Mouse (Mus musculus): ENCODE data around the gene Olfm2. TPM values are rescaled to one million over a fixed set of nuclear protein-coding genes. Genes with fewer than 3 reads are reported as not detected.
A peak's percentile ranks its signal among the peaks of the same experiment; 100 is the strongest.

Olfm2 gene
- polyA plus RNA-seq, 1 experiment from 2014 or later = 127 TPM

DNA sequence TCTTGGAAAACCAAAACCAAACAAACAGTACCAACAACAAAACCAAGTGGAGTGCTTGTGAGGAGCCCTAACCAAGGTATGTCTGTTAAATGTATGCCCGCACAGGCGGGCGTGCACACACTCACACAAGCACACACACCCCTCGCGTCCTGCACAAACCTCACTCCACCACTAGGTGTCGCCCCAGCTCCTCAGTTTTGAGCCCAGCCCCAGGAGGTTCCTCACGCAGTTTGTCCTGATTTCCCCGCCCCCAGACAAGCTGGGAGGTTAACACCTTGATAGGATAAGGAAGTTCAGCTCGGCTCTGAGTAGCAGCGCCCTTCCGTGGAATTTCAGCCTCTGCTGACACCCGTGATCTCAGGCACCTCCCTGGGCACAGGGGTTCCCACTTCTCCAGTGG is 5.7 kb downstream of the Olfm2 start:
- Histone ChIP-seq H3K9me3 (no peaks in the 10 kb centered on the region), H3K4me2 (no peak overlapping the region), H3K9ac (no peak overlapping the region), H3K36me3 (no peaks in the 10 kb centered on the region), H3K27me3 (peaks cover 41% of the 10 kb centered on the region), H3K27ac (replicated peaks) (no peak overlapping the region), H3K4me3 (no peak overlapping the region), H3K4me1 (replicated peaks) (peaks cover 17% of the 10 kb centered on the region)
- peak; percentile 42; the same call in 1 of the 2 replicates for ATAC-seq (ENCODE audit: low read depth)
- WGBS = 3% methylated on average over 12 of the region's 12 CpGs

DNA sequence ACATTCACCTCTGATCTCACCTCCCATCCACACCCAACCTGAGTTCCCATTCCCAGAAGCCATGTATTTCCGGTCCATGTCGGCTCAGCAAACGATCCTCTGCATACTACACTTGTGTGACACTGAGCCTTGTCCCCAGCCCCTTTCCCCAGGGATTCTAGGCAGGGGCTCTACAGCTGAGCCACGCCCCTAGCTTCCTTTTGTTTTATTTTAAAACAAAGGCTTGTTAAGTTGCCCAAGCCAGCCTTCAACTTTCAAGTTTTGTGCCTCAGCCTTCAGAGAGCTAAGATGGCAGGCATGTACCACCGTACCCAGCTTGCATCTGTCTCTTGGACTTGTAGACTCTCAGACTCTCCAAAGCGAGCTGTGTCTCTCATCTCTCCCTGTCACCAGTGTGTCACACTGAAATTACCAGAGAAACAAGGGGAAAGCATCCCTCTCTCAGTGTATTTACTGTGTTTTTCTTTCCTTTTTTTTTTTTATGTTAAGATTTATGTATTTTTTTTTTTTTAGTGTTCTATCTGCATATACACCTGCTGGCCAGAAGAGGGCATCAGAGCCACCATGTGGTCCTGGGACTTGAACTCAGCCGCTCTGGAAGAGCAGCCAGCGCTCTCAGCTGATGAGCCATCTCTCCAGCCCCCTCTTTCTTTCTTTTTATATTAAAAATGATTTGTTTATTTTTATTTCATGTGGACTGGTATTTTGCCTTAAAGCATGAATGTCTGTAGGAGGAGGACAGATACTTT is 7.7 kb downstream of the Olfm2 start:
- no peak for ATAC-seq (ENCODE audit: low read depth)
- Histone ChIP-seq H3K4me3 (no peak overlapping the region), H3K9ac (no peak overlapping the region), H3K27me3 (peaks cover 21% of the 10 kb centered on the region), H3K4me1 (replicated peaks) (0 out of 2 replicates have a peak, but pooled peaks cover 3% of the 10 kb centered on the region), H3K9me3 (no peaks in the 10 kb centered on the region), H3K36me3 (no peaks in the 10 kb centered on the region), H3K4me2 (no peak overlapping the region), H3K27ac (replicated peaks) (no peak overlapping the region)
- WGBS = 40% methylated on average over 8 of the region's 8 CpGs

DNA sequence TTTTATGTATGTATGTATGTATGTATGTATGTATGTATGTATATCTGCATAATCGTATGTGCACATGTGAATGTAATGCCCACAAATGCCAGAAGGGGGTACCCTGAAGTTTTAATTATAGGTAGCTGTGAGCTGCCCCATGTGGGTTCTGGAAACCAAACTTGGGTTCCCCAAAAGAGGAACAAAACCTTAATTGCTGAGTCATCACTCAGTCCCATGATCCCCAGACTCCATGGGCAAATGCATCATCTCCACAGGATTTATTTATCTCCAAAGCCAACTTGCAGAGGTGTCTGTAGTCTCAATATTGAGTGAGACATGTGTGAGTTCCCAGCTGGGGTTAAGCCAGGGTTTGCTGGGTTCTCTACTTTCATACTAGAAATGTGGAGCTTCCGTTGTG is 8.9 kb downstream of the Olfm2 start:
- Histone ChIP-seq H3K9ac (no peak overlapping the region), H3K36me3 (no peaks in the 10 kb centered on the region), H3K27me3 (peaks cover 17% of the 10 kb centered on the region), H3K4me3 (no peak overlapping the region), H3K4me1 (replicated peaks) (0 out of 2 replicates have a peak, but pooled peaks cover 3% of the 10 kb centered on the region), H3K27ac (replicated peaks) (no peak overlapping the region), H3K9me3 (no peaks in the 10 kb centered on the region), H3K4me2 (no peak overlapping the region)
- ATAC-seq (ENCODE audit: low read depth) = no peak
- 98% methylated on average over 2 of the region's 2 CpGs for WGBS

DNA sequence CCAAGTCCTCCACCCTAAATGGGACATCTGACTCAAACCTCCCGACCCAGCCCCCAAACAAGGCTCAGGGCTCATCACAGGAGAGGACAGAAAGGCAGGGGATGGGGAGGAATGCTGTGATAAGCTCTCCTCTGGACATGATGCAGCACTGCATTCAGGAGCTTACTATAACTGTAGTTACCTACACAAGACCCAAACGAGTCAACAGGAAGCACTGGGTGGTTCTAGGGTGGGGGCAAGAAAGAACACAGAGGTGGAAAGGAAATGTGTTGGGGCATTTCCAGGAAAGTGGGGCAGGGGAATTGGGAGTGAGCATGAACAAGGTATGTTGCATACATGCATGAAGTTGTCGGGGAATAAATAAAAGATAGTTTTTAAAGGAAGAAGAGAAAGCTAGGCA is 11.5 kb downstream of the Olfm2 start:
- no peak for ATAC-seq (ENCODE audit: low read depth)
- 79% methylated on average over 3 of the region's 3 CpGs for WGBS
- Histone ChIP-seq H3K4me3 (no peak overlapping the region), H3K9ac (no peak overlapping the region), H3K4me1 (replicated peaks) (no peaks in the 10 kb centered on the region), H3K36me3 (no peaks in the 10 kb centered on the region), H3K27ac (replicated peaks) (no peak overlapping the region), H3K9me3 (no peaks in the 10 kb centered on the region), H3K27me3 (peaks cover 9% of the 10 kb centered on the region), H3K4me2 (no peak overlapping the region)

DNA sequence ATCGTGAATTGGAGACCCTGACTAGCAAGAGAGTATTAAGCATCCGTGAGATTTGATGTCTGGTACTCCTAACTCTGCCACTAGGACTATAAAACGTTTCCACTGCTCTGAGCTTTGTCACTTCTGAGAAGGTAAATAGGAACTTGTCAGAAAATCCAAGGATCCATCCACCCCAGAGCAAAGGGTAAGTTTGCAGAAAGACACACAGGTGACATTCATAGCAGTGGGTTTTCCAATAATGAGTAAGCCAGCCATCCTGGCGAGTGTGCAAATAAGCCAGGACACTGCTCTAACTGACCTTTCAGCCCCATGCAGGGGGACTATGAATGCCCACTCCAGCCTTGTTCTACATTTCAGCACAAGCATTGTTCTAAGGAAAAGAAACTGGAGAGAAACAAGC is 14.4 kb downstream of the Olfm2 start:
- WGBS = 70% methylated on average over 4 of the region's 4 CpGs
- no peak overlapping the region for H3K4me2 ChIP-seq
- no peak overlapping the region for H3K9ac ChIP-seq
- H3K4me3 ChIP-seq = no peak overlapping the region
- peaks cover 11% of the 10 kb centered on the region for H3K4me1 ChIP-seq (replicated peaks)
- no peak overlapping the region for H3K27ac ChIP-seq (replicated peaks)
- H3K9me3 ChIP-seq = no peaks in the 10 kb centered on the region
- H3K27me3 ChIP-seq = peaks cover 15% of the 10 kb centered on the region
- no peak for ATAC-seq (ENCODE audit: low read depth)
- no peaks in the 10 kb centered on the region for H3K36me3 ChIP-seq

DNA sequence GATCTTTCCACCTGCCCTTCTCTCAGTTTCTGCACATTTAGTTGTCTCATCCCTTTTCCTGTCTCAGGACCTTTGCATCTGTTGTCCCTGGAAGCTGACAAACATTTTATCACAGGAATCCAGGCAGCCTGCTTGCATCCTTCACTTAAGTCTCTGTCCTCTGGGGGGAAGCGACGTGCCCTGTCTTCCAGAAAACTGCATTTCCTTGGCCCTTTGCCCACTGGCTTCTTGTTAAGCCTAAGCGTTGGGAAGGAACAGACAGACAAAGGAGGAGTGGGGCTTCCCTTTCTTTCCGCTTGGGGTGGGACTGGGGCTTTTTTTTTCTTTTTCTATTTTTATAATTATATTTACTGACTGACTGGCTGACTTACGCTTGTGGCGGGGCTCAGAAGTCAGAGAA is 16.7 kb downstream of the Olfm2 start:
- Histone ChIP-seq H3K4me2 (no peak overlapping the region), H3K4me1 (replicated peaks) (peaks cover 34% of the 10 kb centered on the region), H3K36me3 (no peaks in the 10 kb centered on the region), H3K27ac (replicated peaks) (no peak overlapping the region), H3K27me3 (peaks cover 27% of the 10 kb centered on the region), H3K4me3 (no peak overlapping the region), H3K9ac (no peak overlapping the region), H3K9me3 (no peaks in the 10 kb centered on the region)
- no peak for ATAC-seq (ENCODE audit: low read depth)
- WGBS = 55% methylated on average over 6 of the region's 6 CpGs

DNA sequence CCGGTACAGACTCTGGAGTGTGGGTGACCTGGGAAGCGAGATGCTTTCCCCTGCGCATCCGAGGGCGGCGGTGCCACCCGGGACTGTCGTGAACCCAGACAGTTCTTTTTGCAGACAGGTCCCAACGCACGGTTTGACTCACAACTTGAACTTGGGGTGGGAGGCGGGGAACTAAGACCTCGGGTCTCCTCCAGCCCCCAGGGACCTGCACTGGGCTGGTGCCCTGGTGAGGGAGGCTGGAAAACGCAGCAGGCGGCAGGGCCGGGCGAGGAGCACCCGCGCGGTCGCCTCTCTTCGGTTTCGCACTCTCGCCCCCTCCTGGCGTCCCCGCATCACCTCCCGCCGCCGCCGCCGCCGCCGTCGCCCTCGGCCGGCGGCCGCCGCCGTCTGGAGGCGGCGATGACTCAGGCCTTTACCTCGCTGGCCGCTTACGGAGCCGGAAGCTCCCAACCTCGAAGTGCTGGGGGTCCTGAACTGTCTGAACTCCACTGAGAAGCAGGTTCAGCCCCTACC is 18.5 kb downstream of the Olfm2 start:
- WGBS = under 1% methylated on average over 43 of the region's 46 CpGs
- Histone ChIP-seq H3K27me3 (peaks cover 27% of the 10 kb centered on the region), H3K9ac (peak overlapping the region; percentile 85), H3K9me3 (no peaks in the 10 kb centered on the region), H3K4me2 (peak overlapping the region; percentile 97), H3K4me1 (replicated peaks) (peaks cover 47% of the 10 kb centered on the region), H3K36me3 (no peaks in the 10 kb centered on the region), H3K27ac (replicated peaks) (peak overlapping the region; percentile 61), H3K4me3 (peak overlapping the region; percentile 62)
- peak; percentile 60 for ATAC-seq (ENCODE audit: low read depth)

DNA sequence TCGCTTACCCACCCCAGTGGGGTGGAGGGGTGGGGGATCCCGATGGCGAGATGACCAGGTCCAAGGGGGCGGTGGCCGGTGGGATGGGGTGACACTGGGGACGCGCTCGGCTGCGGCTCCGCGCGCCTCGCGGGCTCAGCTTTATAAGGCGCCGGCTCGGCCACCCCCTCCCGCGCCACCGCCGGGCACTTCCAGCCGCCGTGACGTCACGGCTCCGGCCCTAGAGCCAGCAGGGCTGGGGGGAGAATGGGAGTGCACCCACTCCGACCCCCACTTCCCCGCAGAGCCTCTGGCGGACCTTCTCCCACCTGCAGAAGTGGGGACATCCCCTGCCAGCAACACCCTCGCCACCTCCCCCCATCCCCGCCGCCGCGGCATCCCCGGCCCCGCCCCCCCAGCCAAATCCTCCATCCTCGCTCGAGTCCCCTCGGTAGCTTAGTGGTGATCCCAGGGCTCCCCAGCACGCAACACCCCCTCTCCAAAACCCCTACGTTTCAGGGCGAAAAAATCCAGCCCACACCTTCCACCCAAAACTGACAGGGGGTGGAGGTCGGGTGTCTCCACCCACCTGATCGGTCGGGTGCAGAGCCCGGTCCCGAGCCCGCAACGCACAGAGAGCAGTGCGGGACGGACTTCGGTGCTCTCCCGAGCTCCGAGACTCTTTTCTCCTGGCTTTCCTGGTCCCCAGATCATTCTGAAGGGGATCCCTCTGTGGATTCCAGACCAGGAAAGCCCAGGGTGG is 19.1 kb downstream of the Olfm2 start:
- H3K4me1 ChIP-seq (replicated peaks) = peaks cover 52% of the 10 kb centered on the region
- no peaks in the 10 kb centered on the region for H3K9me3 ChIP-seq
- peak overlapping the region; percentile 61 for H3K27ac ChIP-seq (replicated peaks)
- H3K27me3 ChIP-seq = peaks cover 27% of the 10 kb centered on the region
- ATAC-seq (ENCODE audit: low read depth) = peak; percentile 59
- no peaks in the 10 kb centered on the region for H3K36me3 ChIP-seq
- peak overlapping the region; percentile 97 for H3K4me2 ChIP-seq
- under 1% methylated on average over 54 of the region's 54 CpGs for WGBS
- H3K9ac ChIP-seq = peak overlapping the region; percentile 85
- H3K4me3 ChIP-seq = peak overlapping the region; percentile 62

DNA sequence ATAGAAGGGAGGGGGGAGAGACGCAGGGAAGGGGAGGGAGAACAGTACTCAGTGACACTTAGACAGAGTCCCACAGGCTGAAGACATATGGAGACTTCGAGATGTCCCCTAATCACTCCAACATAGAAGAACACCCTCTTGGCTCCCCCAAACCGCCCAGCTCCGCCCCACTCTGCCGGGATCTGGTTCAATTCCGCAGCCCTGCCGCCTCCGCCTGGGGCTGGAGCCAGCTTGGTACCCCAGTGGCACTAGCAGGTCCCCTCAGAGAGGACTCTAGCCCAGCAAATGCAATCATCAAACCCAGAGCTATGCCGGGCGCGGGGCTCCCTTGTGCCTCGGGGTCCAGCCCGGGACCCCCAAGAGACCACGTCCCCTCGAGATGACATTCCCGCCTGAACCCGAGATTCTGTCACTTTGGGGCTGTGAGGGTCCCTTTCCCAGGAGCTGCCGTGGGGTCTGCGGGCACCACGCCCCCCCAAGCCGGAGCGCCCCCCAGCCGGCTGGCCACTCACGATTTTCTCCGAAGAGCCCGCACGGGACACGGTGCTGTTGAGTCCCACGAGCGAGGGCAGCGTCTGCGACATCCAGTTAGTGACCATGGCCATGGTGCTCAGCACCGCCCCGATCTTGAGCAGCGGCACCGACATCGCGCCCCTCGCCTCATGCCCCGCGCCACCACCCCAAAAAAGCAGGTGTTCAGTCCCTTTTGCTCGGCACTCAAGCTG is 19.9 kb downstream of the Olfm2 start:
- peak overlapping the region; percentile 61 for H3K27ac ChIP-seq (replicated peaks)
- no peaks in the 10 kb centered on the region for H3K36me3 ChIP-seq
- peak overlapping the region; percentile 97 for H3K4me2 ChIP-seq
- peak overlapping the region; percentile 62 for H3K4me3 ChIP-seq
- 2% methylated on average over 42 of the region's 42 CpGs for WGBS
- H3K4me1 ChIP-seq (replicated peaks) = peaks cover 60% of the 10 kb centered on the region
- H3K9me3 ChIP-seq = no peaks in the 10 kb centered on the region
- peak; percentile 15 for ATAC-seq (ENCODE audit: low read depth)
- peak overlapping the region; percentile 85 for H3K9ac ChIP-seq
- H3K27me3 ChIP-seq = peaks cover 27% of the 10 kb centered on the region

DNA sequence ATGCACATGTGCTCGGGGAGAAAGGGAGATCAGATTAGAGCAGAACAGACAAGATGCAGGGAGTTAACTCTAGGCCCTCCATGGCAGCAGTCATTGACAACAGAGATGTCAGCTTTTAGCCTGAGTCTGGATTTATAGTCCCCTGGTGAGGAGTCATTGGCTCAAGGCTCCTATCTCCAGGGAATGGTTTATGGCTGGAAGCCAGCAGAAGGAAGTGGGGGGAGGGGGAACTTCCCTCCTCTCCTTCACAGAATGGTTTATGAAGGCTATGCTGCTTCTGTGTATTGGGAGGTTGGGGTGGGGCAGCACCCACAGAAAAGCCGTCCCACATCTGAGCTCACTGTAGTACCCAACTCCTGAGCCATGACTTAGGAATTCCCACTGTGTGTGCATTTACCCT is 24.6 kb downstream of the Olfm2 start:
- 8% methylated on average over 2 of the region's 2 CpGs for WGBS
- ATAC-seq (ENCODE audit: low read depth) = peak; percentile 68

DNA sequence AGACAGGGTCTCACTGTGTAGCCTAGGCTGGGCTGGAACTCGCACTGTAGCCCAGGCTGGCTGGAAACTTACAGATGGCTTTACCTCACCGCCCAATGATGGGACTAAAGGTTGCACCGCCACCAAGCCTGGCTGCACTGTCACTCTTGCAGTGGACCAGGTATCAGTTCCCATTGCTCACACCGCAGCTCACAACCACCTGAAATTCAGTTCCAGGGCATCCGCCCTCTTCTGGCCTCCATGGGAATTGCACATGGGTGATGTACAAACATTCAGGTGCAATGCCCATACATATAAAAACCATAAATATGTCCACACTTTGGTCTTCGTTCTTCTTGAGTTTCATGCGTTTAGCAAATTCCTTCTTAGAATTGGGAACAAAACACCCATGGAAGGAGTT is 30.8 kb downstream of the Olfm2 start:
- Histone ChIP-seq H3K4me2 (no peak overlapping the region), H3K4me1 (replicated peaks) (peaks cover 22% of the 10 kb centered on the region), H3K9ac (no peak overlapping the region), H3K27me3 (no peaks in the 10 kb centered on the region), H3K4me3 (no peak overlapping the region), H3K27ac (replicated peaks) (no peak overlapping the region), H3K36me3 (peaks cover 6% of the 10 kb centered on the region; the same call in 1 of the 2 replicates), H3K9me3 (no peaks in the 10 kb centered on the region)
- ATAC-seq (ENCODE audit: low read depth) = no peak
- 75% methylated on average over 7 of the region's 7 CpGs for WGBS

More for the DNA sequence above, 24.6 kb downstream of the Olfm2 start:
- H3K4me1 ChIP-seq (replicated peaks) = peaks cover 56% of the 10 kb centered on the region
- peak overlapping the region; percentile 69 for H3K27ac ChIP-seq (replicated peaks)
- peaks cover 12% of the 10 kb centered on the region; the same call in 1 of the 2 replicates for H3K27me3 ChIP-seq
- no peaks in the 10 kb centered on the region for H3K9me3 ChIP-seq
- peak overlapping the region; percentile 9; the same call in 1 of the 2 replicates for H3K4me2 ChIP-seq
- H3K4me3 ChIP-seq = no peak overlapping the region
- H3K36me3 ChIP-seq = peaks cover 6% of the 10 kb centered on the region; the same call in 1 of the 2 replicates
- H3K9ac ChIP-seq = no peak overlapping the region

Data from neural tube, embryonic 13.5 days (tissue).